Mouse (Mus musculus) hindbrain, embryonic 10.5 days (tissue): Measurements from ENCODE around the gene Glcci1. TPM values are rescaled to one million over a fixed set of nuclear protein-coding genes. Genes with fewer than 3 reads are reported as not detected.

Source experiments
- DNase-seq: peaks from one replicate; pipeline ENCODE4 v3.0.0-alpha.2; 2017; ENCODE audit warnings: low spot score
- H3K27ac ChIP-seq: fragments of 300-500 bp; sonication (generic); 2 replicates; pipeline ENCODE4 v1.5.1; 2016; ENCODE audit warnings: mild to moderate bottlenecking, moderate library complexity
- H3K27me3 ChIP-seq: fragments of 300-500 bp; sonication (generic); 2 replicates; pipeline ENCODE4 v1.6.1; 2016; ENCODE audit warnings: mild to moderate bottlenecking; ENCODE audit not compliant: poor library complexity, insufficient read depth, severe bottlenecking
- H3K36me3 ChIP-seq: fragments of 300-500 bp; sonication (generic); 2 replicates; pipeline ENCODE4 v1.6.1; 2016; ENCODE audit warnings: mild to moderate bottlenecking, moderate library complexity
- H3K4me1 ChIP-seq: fragments of 300-500 bp; sonication (generic); replicated peaks from 2 replicates; pipeline ENCODE4 v1.6.1; 2016; ENCODE audit warnings: mild to moderate bottlenecking
- H3K4me3 ChIP-seq: fragments of 300-500 bp; sonication (generic); 2 replicates; pipeline ENCODE4 v1.5.1; 2016; ENCODE audit warnings: mild to moderate bottlenecking, moderate library complexity
- H3K9me3 ChIP-seq: fragments of 300-500 bp; sonication (generic); 2 replicates; pipeline ENCODE4 v1.6.1; 2016; ENCODE audit warnings: mild to moderate bottlenecking, moderate library complexity
- WGBS: fragments of 180-500 bp; shearing (Covaris S2); methylation state at CpG from one replicate; pipeline ENCODE4 v1.1.7; 2016; 5-methylcytosine and 5-hydroxymethylcytosine counted together
- polyA plus RNA-seq: library from polyadenylated mRNA; unstranded; fragments of >200 nt; fragmentation: Nextera tagmentation; extraction: Ambion mirVana; gene quantifications from 2 replicates; pipeline ENCODE4 v1.2.1, GENCODE M21; 2016

Gene Glcci1
- polyA plus RNA-seq: 9.3 and 9.5 TPM in 2 replicates

DNA sequence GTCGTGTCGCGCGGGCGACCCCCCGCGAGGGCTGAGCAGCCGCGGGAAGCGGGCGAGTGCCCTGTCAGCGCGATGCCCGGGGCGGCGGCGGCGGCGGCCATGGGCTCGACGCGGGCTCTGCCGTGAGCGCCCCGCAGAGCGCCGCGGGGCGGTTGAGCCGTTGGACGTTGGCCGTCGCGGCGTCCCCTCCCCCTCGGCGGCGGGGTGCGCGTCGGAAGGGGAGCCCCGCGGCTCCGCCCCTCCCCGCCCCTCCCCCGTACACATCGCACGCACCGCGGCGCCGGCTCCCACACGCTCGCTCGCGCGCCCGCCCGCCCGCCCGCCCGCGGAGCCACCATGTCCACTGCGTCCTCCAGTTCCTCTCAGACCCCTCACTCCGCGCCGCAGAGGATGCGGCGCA lies at the start of gene Glcci1:
Glcci1 (plus strand) TSS at position 50 of the 400 bp plus-strand sequence.
- WGBS: 1% methylated on average over 48 of the region's 69 CpGs

DNA sequence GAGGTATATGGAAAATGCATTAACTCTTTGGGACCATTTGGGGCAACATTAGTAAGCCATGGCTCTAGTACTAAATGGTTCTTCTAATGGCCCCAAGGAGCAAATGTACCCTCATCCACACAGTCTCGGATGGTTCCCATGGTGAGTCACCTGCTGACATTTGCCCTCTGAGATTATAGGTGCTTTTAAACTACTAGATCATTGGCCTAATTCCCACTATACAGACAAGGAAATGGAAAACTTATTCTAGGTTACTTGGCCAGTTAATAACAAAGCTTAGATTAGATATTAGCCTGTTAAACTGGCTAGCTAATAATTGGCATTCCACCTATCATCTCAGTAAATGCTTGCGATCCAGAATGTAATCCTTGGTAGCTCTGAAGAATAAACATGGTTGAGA lies 47.0 kb upstream of the Glcci1 start:
- 90% methylated on average over 2 of the region's 2 CpGs for WGBS
- Histone ChIP-seq H3K4me3 (no peak overlapping the region), H3K27me3 (no peaks in the 10 kb centered on the region), H3K4me1 (peaks cover 5% of the 10 kb centered on the region), H3K36me3 (no peaks in the 10 kb centered on the region), H3K27ac (no peak overlapping the region), H3K9me3 (no peaks in the 10 kb centered on the region)
- DNase-seq: no peak

More for the DNA sequence above, at the start of gene Glcci1:
- DNase-seq: no peak
- Histone ChIP-seq H3K4me3 (peak within 1 kb of the TSS; percentile 94), H3K27ac (peak within 1 kb of the TSS; percentile 98), H3K36me3 (no peaks in the 10 kb centered on the region), H3K4me1 (peaks cover 31% of the 10 kb centered on the region), H3K9me3 (no peaks in the 10 kb centered on the region), H3K27me3 (no peaks in the 10 kb centered on the region)

DNA sequence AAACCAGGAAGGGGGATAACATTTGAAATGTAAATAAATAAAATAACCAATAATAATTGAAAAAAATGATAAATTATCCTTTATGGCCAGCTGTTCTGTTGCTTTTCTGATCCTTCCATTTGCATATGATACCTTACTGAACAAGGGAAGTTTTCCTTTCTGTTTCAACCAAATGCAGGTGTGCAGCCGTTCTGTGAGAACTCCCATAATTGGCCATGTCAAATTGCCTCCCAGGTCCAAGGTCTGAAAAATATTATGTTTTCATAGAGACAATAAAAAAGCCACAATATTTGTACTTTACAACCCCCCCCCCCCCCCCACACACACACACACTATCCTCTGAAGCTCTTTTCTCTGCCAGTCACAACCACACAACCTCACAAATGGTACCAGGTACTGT lies 44.0 kb upstream of the Glcci1 start:
- Histone ChIP-seq H3K9me3 (no peaks in the 10 kb centered on the region), H3K4me3 (no peak overlapping the region), H3K27me3 (no peaks in the 10 kb centered on the region), H3K36me3 (no peaks in the 10 kb centered on the region), H3K27ac (no peak overlapping the region), H3K4me1 (peaks cover 11% of the 10 kb centered on the region)
- no peak for DNase-seq
- WGBS: 74% methylated on average over 1 of the region's 1 CpGs

DNA sequence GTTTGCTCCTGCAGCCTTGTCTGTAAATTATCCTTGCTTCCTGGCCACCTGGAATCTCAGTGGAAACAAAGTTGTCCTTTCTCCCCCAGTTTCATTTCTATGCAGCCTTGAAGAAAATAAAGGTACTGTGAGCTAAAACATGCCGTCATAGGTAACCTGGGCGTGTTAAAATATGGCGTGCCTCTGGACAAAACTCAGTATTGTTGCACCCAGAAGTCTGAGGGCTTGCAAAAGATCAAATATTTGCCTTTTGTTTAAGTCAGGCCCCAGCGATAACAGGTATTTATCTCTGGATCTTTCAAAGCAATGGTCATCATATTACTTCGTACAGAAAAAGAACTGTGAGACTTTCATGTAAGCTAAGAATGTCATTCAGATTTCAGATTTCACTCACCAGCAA lies 43.4 kb upstream of the Glcci1 start:
- WGBS: 89% methylated on average over 5 of the region's 5 CpGs
- Histone ChIP-seq H3K27ac (no peak overlapping the region), H3K4me1 (peaks cover 11% of the 10 kb centered on the region), H3K9me3 (no peaks in the 10 kb centered on the region), H3K36me3 (no peaks in the 10 kb centered on the region), H3K27me3 (no peaks in the 10 kb centered on the region), H3K4me3 (no peak overlapping the region)
- no peak for DNase-seq

DNA sequence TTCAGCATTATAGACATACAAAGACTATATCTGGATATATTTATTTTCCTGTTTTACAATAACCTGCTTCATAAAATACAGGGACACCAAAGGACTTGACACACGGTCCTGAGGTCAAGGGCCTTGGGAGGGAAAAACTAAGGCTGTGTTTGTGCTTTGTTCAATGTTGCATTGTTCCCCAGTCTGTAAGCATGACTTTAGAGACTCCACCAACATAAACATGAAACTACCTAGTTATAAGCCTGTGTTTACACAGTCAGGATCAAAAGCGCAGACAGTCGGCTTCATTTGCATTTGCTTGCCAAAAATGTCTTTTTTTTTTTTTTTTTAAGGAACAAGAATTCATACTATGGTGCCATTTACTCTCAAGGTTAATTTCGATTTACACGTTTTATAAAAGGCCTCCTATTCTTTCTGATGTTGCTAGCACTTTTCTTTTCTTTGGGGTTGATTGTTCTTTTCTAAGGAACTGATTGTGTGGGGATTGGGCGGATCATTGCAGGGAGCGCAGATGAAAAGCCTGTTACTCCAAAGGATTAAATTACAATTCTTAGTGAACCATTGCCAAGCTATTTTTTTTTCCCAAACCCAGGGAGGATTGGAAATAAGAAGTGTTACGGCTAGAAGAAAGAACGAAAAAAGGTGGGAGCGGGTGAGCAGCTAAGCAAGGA lies 41.6 kb upstream of the Glcci1 start:
- Histone ChIP-seq H3K9me3 (no peaks in the 10 kb centered on the region), H3K27ac (no peak overlapping the region), H3K4me1 (peaks cover 11% of the 10 kb centered on the region), H3K4me3 (no peak overlapping the region), H3K27me3 (no peaks in the 10 kb centered on the region), H3K36me3 (no peaks in the 10 kb centered on the region)
- no peak for DNase-seq
- WGBS: 47% methylated on average over 10 of the region's 10 CpGs

DNA sequence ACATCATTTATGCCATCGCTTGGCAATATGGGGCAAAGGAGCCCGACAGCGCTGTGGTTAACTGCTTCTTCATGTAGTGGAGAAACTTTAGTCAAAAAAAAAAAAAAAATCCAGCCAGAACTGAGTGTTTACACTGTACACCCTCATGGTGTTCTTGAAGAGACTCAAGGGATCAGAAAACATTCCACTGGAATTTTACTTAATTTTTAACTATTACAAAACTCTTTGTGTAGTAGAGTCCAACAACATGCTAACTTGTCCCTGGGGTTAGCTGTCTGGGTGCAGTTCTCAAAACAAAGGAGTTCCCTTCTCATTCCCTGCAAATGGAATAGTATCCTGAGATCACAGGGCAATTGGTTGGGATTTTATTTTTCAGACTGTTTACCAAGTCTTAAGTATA lies 39.5 kb upstream of the Glcci1 start:
- WGBS: 96% methylated on average over 3 of the region's 3 CpGs
- peaks cover 11% of the 10 kb centered on the region for H3K4me1 ChIP-seq
- H3K36me3 ChIP-seq: no peaks in the 10 kb centered on the region
- H3K9me3 ChIP-seq: no peaks in the 10 kb centered on the region
- H3K4me3 ChIP-seq: no peak overlapping the region
- no peak overlapping the region for H3K27ac ChIP-seq
- H3K27me3 ChIP-seq: no peaks in the 10 kb centered on the region
- no peak for DNase-seq

DNA sequence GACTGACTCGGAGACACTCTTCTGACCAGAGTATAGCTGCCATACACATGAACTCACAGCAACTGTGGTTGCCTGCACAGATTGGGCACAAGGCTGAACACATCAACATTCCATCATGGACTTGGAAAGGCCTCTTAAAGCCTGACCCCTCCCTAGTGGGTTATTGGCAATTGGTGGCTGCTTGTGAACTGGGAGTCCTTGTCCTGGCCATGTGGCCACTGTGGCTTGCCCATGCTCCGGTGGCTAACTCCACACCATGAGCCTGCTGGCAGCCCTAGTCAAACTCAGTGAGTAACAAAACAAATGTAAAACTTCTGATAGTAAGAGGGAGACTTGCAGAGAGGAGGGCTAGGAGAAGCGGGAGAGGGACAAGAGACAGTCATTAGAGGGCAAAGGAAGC lies 37.3 kb upstream of the Glcci1 start:
- H3K36me3 ChIP-seq: no peaks in the 10 kb centered on the region
- H3K9me3 ChIP-seq: no peaks in the 10 kb centered on the region
- no peaks in the 10 kb centered on the region for H3K27me3 ChIP-seq
- DNase-seq: no peak
- H3K27ac ChIP-seq: no peak overlapping the region
- 89% methylated on average over 3 of the region's 3 CpGs for WGBS
- H3K4me1 ChIP-seq: peaks cover 10% of the 10 kb centered on the region
- H3K4me3 ChIP-seq: no peak overlapping the region

DNA sequence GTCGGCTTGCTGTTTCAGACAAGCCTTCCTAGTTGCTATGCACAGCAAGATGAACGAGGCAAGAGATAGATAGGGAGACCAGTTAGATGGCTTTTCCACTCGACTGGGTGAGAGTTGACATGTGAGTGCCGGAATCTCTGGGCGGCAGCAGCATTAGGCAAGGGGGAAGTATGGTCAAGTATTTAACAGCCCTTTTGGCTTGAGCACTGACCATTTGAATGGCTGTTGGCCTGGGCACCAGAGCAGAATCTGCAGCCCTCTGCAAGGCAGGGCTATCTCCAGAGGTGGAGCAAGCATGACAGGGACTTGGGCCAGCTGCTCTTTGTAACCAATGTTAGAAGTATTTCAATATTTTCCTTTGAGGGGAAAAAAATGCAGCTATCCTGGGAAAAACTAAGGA lies 36.5 kb upstream of the Glcci1 start:
- H3K4me3 ChIP-seq: no peak overlapping the region
- 81% methylated on average over 5 of the region's 5 CpGs for WGBS
- H3K27ac ChIP-seq: no peak overlapping the region
- H3K36me3 ChIP-seq: no peaks in the 10 kb centered on the region
- H3K27me3 ChIP-seq: no peaks in the 10 kb centered on the region
- H3K4me1 ChIP-seq: peaks cover 2% of the 10 kb centered on the region
- DNase-seq: no peak
- H3K9me3 ChIP-seq: no peaks in the 10 kb centered on the region

DNA sequence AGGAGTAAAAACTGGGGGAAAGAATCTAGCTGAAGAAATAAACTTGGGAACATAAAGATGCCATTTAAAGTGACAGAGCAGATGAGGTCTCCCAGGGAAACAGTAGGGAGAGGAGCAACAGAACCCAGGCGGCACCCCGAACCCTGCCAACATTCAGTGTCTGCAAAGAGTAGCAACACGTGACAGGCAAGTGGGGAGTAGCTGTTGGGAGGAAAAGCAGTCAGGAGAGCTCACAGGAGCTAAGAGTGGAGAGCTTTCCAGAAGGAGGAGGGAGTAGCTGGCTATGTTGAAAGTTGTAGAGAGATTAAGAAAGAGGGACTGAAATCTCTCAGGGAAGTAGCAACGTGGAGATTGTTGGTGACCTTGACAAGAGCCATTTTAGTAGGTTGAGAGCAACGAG lies 35.9 kb upstream of the Glcci1 start:
- H3K4me1 ChIP-seq: no peaks in the 10 kb centered on the region
- WGBS: 71% methylated on average over 5 of the region's 5 CpGs
- H3K9me3 ChIP-seq: no peaks in the 10 kb centered on the region
- H3K27ac ChIP-seq: no peak overlapping the region
- no peak for DNase-seq
- H3K36me3 ChIP-seq: no peaks in the 10 kb centered on the region
- no peak overlapping the region for H3K4me3 ChIP-seq
- no peaks in the 10 kb centered on the region for H3K27me3 ChIP-seq

DNA sequence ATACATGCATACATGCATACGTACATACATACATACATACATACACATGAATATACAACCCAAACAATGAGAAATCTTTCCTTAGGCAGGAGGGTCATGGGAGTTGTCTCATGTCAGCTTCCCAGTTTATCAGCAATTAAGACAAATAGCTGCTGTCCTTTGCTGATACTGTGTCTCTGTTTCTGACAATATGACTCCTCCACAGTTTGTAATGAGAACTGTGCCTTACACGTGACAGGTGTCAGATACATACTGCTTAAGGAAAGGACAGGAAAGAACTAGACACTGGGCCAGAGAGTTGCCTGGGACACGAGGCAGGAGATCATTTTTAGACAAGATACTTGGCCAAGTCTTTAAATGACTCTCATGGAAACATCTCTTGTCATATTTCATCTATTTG lies 35.1 kb upstream of the Glcci1 start:
- Histone ChIP-seq H3K4me1 (0 out of 2 replicates have a peak, but pooled peaks cover 3% of the 10 kb centered on the region), H3K36me3 (no peaks in the 10 kb centered on the region), H3K27me3 (no peaks in the 10 kb centered on the region), H3K4me3 (no peak overlapping the region), H3K27ac (no peak overlapping the region), H3K9me3 (no peaks in the 10 kb centered on the region)
- WGBS: 83% methylated on average over 3 of the region's 3 CpGs
- no peak for DNase-seq

DNA sequence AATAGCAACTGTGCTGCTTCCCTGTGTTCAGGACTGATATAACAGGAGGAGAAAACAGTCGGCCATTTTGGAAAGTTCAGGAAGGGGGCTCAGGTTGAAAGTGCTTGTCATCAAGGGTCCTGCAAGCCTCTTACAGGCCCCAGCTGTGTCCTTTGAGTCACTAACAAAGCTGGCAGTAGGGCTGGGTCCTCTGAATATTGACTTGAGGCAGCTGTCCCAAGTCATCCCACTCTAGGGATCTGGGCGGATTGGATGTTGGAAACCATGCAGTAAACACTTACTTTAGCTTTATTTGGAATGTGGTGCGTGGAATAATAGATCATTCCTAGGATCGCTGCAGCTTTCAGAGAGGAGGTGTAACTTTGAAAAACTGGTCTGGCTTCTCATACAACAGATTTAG lies 34.6 kb upstream of the Glcci1 start:
- H3K9me3 ChIP-seq: no peaks in the 10 kb centered on the region
- WGBS: 90% methylated on average over 4 of the region's 4 CpGs
- H3K27ac ChIP-seq: no peak overlapping the region
- no peak overlapping the region for H3K4me3 ChIP-seq
- H3K4me1 ChIP-seq: 0 out of 2 replicates have a peak, but pooled peaks cover 4% of the 10 kb centered on the region
- DNase-seq: no peak
- H3K27me3 ChIP-seq: no peaks in the 10 kb centered on the region
- no peaks in the 10 kb centered on the region for H3K36me3 ChIP-seq

DNA sequence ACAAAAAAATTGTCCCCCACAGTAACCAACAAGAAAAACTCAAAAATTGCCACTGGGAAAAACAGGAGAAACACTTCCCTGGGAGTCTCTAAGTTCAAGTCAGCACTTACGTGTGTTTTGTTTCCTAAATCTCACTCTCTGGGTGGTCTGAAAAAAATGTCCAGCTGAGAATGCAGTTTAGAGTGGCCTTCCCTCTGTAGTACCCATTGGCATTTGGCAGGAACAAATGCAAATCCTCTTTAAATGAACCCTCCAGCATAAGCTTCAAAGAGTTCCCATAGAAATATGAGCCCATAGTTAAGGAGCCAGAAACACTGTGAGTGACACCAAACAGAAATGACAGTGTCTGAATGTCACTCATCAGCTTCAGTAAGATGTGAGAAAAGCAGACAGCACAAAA lies 30.2 kb upstream of the Glcci1 start:
- no peaks in the 10 kb centered on the region for H3K27me3 ChIP-seq
- WGBS: 27% methylated on average over 1 of the region's 1 CpGs
- DNase-seq: no peak
- no peak overlapping the region for H3K27ac ChIP-seq
- H3K4me1 ChIP-seq: 0 out of 2 replicates have a peak, but pooled peaks cover 4% of the 10 kb centered on the region
- no peaks in the 10 kb centered on the region for H3K9me3 ChIP-seq
- no peaks in the 10 kb centered on the region for H3K36me3 ChIP-seq
- H3K4me3 ChIP-seq: no peak overlapping the region

DNA sequence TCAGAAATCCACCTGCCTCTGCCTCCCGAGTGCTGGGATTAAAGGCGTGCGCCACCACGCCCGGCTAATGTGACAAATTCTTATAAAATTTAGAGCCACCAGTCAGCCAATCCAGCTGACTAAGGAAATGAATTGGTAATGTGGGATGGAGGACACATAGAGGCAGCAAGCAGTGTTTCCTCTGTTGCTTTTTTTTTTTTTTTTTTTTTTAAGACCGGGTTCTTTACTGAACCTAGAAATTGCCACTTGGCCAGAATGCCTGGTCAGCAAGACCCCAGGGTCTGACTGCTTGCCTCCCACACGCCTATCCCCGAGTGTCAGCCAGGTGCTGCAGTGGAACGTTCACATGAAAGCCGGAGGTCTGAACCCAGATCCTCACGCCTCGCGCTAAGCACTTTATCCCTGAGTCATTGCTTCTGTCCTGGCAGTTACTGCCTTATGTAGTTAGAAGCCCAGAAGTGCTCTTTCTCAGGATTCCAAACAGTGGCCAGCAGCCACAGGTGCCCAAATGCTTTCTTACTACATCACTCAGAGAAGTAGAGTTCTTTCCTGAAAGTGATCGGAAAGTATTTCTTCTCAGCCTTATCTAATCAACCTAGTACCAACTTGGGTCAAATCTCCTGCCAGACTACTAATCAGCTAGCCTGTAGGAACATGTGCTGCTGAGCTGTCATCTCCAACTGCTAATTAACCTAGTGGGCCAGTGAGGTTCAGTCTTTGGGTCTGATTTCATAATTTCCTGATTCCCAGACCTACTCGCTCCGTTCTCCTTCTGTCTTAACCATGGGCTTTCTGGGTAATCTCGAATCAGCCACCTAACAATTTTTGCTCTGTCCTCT lies 24.7 kb upstream of the Glcci1 start:
- peaks cover 6% of the 10 kb centered on the region; the same call in 1 of the 2 replicates for H3K4me1 ChIP-seq
- no peak overlapping the region for H3K27ac ChIP-seq
- H3K27me3 ChIP-seq: no peaks in the 10 kb centered on the region
- H3K36me3 ChIP-seq: no peaks in the 10 kb centered on the region
- WGBS: 94% methylated on average over 17 of the region's 17 CpGs
- no peaks in the 10 kb centered on the region for H3K9me3 ChIP-seq
- no peak for DNase-seq
- no peak overlapping the region for H3K4me3 ChIP-seq
